In genomic region chr2:38313399-38313798, GRCm38 (mm10) we compare ENCODE assay signal across 24 mouse cellular contexts. TPM values are rescaled to one million over a fixed set of nuclear protein-coding genes. Genes with fewer than 3 reads are reported as not detected.
"Had no signal": no experiment of that assay in that cellular context is flagged by ENCODE, and none has a peak within 500 bp of the region (broad histone marks: within the 10 kb centered on the region; RNA-seq: fewer than 3 reads in every experiment).

No protein-coding gene starts in this region.

- H3K27me3 ChIP-seq: limb, embryonic 13.5 days; neural tube, embryonic 12.5 days; neural tube, embryonic 15.5 days; stomach, embryonic 15.5 days had no signal

- H3K9ac ChIP-seq: kidney, embryonic 15.5 days; limb, embryonic 13.5 days; liver, embryonic 13.5 days; midbrain, embryonic 13.5 days; neural tube, embryonic 12.5 days; neural tube, embryonic 15.5 days; stomach, embryonic 15.5 days had no signal

- H3K9me3 ChIP-seq: kidney, embryonic 15.5 days; limb, embryonic 10.5 days; limb, embryonic 13.5 days; liver, embryonic 13.5 days; midbrain, embryonic 10.5 days; midbrain, embryonic 13.5 days; neural tube, embryonic 12.5 days; neural tube, embryonic 15.5 days; stomach, embryonic 15.5 days had no signal

- H3K4me2 ChIP-seq: kidney, embryonic 15.5 days; limb, embryonic 13.5 days; liver, embryonic 13.5 days; midbrain, embryonic 13.5 days; neural tube, embryonic 12.5 days; neural tube, embryonic 15.5 days; stomach, embryonic 15.5 days had no signal

- H3K4me1 ChIP-seq: kidney, embryonic 15.5 days; limb, embryonic 10.5 days; limb, embryonic 13.5 days; liver, embryonic 13.5 days; midbrain, embryonic 10.5 days; midbrain, embryonic 13.5 days; neural tube, embryonic 12.5 days; neural tube, embryonic 15.5 days; stomach, embryonic 15.5 days had no signal

- H3K4me3 ChIP-seq: kidney, embryonic 15.5 days; limb, embryonic 10.5 days; limb, embryonic 13.5 days; liver, embryonic 13.5 days; midbrain, embryonic 10.5 days; midbrain, embryonic 13.5 days; neural tube, embryonic 12.5 days; neural tube, embryonic 15.5 days; stomach, embryonic 15.5 days had no signal

- ATAC-seq: midbrain, embryonic 13.5 days; midbrain, embryonic 16.5 days had no signal

- H3K27ac ChIP-seq: kidney, embryonic 15.5 days; limb, embryonic 10.5 days; limb, embryonic 13.5 days; liver, embryonic 13.5 days; midbrain, embryonic 10.5 days; midbrain, embryonic 13.5 days; neural tube, embryonic 12.5 days; neural tube, embryonic 15.5 days; stomach, embryonic 15.5 days had no signal

- H3K36me3 ChIP-seq: kidney, embryonic 15.5 days; limb, embryonic 10.5 days; limb, embryonic 13.5 days; liver, embryonic 13.5 days; midbrain, embryonic 10.5 days; midbrain, embryonic 13.5 days; neural tube, embryonic 12.5 days; neural tube, embryonic 15.5 days; stomach, embryonic 15.5 days had no signal

- DNase-seq: kidney, adult 11 months; kidney, adult 8-10 months; kidney, postnatal 10 days; kidney, postnatal 36 days; layer of hippocampus, postnatal 36 days; liver; liver, embryonic 13.5 days; lung, adult 2 months; lung, postnatal 14 days; right cerebral cortex, adult 18-20 months; right cerebral cortex, postnatal 14 days; spleen, adult 18-20 months; thymus, postnatal 25 days had no signal

RNA-seq across cellular contexts. Expression of gene Lhx2, which starts 25.7 kb away (rescaled TPM):
- polyA plus RNA-seq: lung, adult 2 months; lung, embryonic 16.5 days; urinary bladder, adult 2 months had no signal
